Mouse (Mus musculus): Measurements from ENCODE around the gene Csnk2b. TPM values are rescaled to one million over a fixed set of nuclear protein-coding genes. Genes with fewer than 3 reads are reported as not detected.
A peak's percentile ranks its signal among the peaks of the same experiment; 100 is the strongest.

Csnk2b gene
- total RNA-seq, 2 experiments from 2014 or later, result 170 to 178 TPM

DNA sequence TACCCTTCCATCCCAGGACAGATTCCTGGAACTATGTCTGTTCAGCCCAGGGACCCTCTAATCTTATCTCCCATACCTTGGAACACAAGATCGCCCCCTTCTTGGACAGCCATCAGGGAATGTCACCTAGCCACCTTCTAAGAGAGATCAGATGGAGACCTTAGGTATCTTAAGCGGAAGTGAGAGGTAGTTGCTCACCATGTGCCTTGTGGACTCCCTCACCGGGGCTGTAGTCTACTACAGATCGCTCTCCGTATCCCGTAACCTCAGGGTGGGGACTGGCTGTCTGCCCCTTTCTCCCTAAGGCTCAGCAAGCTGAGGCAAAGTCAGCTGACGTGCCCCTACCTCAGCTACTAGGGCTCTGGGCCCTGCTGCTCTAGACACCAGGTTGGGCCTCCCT lies 17.8 kb downstream of the Csnk2b start:
- Histone ChIP-seq H3K4me3 (no peak overlapping the region), H3K27ac (no peak overlapping the region)
- no peak for TF ChIP-seq CTCF (conservative IDR thresholded peaks at IDR 0.05)
- no peak for DNase-seq (ENCODE audit: low spot score in 2 of 2)

GRCm38 (mm10) chr17:35103221-35103690 lies 18.6 kb downstream of the Csnk2b start:
- H3K27ac ChIP-seq, result no peak overlapping the region
- DNase-seq (ENCODE audit: low spot score in 2 of 2), result no peak
- no peak overlapping the region for H3K4me3 ChIP-seq
- TF ChIP-seq CTCF (conservative IDR thresholded peaks at IDR 0.05), result no peak

GRCm38 (mm10) chr17:35102299-35102698 lies 19.6 kb downstream of the Csnk2b start:
- Histone ChIP-seq H3K27ac (no peak overlapping the region), H3K4me3 (no peak overlapping the region)
- DNase-seq (ENCODE audit: low spot score in 2 of 2), result no peak
- no peak for TF ChIP-seq CTCF (conservative IDR thresholded peaks at IDR 0.05)

DNA sequence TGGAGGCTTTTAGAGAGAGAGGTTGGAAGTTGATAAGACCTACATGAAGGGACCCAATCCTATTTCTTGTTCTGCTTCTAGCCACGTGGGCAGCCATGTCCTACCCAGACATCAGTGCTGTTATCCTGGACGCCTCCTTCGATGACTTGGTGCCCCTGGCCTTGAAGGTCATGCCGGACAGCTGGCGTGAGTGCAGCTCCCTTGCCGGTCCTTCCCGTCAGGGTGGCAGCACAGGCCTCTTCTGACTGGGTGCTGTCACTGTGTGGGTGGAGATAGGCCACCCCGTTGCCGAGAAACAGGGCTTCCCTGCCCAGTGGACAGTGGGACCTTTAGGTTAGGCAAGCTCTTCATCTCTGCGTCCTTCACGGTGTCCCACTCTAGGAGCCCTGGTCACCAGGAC lies 20.7 kb downstream of the Csnk2b start:
- H3K27ac ChIP-seq, result no peak overlapping the region
- DNase-seq (ENCODE audit: low spot score in 2 of 2), result no peak
- H3K4me3 ChIP-seq, result no peak overlapping the region
- no peak for TF ChIP-seq CTCF (conservative IDR thresholded peaks at IDR 0.05)

DNA sequence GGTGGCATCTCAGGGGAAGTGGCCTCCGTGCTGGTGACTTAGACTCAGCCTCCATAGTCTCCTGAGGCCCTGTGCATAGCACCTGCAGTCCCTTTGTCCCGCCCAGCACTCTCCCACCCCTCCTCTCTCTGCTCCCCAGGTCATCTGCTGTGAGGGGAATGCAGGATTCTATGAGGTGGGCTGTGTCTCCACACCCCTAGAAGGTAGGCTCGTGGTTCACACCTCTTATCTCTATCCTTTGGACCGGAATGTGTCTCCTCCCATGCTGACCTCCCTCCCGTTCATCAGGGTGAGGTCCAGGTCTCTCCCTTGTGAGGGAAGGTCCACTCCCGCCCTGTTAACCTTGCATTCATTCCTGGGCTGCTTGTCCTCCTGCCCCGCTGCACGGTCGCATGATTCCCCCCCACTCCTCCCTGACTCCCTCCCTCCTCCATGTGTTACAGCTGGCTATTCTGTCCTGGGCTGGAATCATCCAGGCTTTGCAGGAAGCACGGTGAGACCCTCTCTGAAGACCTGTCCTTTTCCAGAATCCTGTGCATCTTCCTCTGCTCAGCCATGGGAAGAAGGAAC lies 21.6 kb downstream of the Csnk2b start:
- Histone ChIP-seq H3K4me3 (no peak overlapping the region), H3K27ac (no peak overlapping the region)
- no peak for TF ChIP-seq CTCF (conservative IDR thresholded peaks at IDR 0.05)
- no peak for DNase-seq (ENCODE audit: low spot score in 2 of 2)

GRCm38 (mm10) chr17:35097164-35097655 lies 24.6 kb downstream of the Csnk2b start:
- H3K27ac ChIP-seq, result peak overlapping the region; percentile 43; the same call in 1 of the 2 replicates
- no peak overlapping the region for H3K4me3 ChIP-seq
- DNase-seq (ENCODE audit: low spot score in 2 of 2), result peak; percentile 37 to 43
- TF ChIP-seq CTCF (conservative IDR thresholded peaks at IDR 0.05), result peak; percentile 67

DNA sequence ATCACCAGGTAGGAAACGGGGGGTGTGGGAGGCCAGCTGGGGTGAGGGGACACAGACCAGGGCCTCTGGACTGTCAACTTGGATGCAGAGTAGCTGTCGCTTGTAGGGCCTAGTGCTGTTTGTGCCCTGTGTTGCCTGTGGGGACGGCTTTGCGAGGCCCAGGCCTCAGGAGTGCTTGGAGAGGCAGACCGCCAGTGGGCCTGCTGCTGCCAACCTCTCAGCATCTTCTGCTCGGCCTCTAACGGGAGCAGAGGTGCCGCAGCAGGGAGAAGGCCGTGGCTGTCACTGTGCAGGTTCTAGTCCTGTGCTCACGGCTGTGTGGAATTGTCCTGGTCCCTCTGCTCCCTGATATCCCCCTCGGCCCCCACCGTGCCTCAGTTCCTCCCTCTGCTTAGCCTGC lies 25.3 kb downstream of the Csnk2b start:
- TF ChIP-seq CTCF (conservative IDR thresholded peaks at IDR 0.05), result no peak
- peak overlapping the region; percentile 43; the same call in 1 of the 2 replicates for H3K27ac ChIP-seq
- no peak overlapping the region for H3K4me3 ChIP-seq
- DNase-seq (ENCODE audit: low spot score in 2 of 2), result no peak

GRCm38 (mm10) chr17:35094475-35095365 lies 27.1 kb downstream of the Csnk2b start:
- Histone ChIP-seq H3K27ac (no peak overlapping the region; the same call in 1 of the 2 replicates), H3K4me3 (no peak overlapping the region)
- TF ChIP-seq CTCF (conservative IDR thresholded peaks at IDR 0.05), result no peak
- no peak for DNase-seq (ENCODE audit: low spot score in 2 of 2)

DNA sequence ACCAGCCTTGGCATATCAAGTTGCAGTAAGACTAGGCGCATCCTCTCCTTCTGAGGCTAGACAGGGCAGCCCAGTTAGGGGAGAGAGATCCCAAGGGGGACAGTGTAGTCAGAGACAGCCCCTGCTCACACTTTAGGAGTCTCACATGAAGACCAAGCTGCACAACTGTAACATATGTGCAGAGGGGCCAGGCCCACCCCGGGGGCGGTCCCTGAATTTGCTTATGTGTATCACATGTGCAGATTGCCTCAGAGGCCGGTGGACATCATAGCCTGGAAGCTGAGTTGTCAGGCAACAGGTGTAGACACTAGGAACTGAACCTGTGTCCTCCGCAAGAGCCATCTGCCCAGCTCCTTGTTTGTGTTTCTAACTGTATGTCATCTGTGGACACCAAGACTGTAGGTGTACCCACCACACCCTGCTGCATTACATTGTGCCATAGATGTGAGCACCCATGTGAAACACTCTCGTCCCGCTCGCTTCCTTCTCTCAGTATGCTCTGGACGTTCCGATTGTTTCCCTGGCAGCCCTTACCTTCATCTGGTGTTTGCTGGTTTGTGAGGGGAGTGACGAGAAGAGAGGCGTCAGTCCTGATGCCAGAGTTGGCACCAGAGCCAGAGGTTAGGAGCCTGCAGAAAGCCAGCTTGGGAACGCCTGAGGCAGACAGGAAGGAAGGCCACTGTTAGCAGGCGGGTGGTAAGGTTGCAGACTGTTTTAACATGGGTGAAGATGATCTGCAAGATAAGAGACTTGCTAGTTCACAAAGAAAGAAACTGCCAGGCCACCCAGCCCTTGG lies 29.3 kb downstream of the Csnk2b start:
- TF ChIP-seq CTCF (conservative IDR thresholded peaks at IDR 0.05), result no peak
- Histone ChIP-seq H3K4me3 (no peak overlapping the region; the same call in 1 of the 2 replicates), H3K27ac (peak overlapping the region; percentile 25; the same call in 1 of the 2 replicates)
- no peak for DNase-seq (ENCODE audit: low spot score in 2 of 2)

DNA sequence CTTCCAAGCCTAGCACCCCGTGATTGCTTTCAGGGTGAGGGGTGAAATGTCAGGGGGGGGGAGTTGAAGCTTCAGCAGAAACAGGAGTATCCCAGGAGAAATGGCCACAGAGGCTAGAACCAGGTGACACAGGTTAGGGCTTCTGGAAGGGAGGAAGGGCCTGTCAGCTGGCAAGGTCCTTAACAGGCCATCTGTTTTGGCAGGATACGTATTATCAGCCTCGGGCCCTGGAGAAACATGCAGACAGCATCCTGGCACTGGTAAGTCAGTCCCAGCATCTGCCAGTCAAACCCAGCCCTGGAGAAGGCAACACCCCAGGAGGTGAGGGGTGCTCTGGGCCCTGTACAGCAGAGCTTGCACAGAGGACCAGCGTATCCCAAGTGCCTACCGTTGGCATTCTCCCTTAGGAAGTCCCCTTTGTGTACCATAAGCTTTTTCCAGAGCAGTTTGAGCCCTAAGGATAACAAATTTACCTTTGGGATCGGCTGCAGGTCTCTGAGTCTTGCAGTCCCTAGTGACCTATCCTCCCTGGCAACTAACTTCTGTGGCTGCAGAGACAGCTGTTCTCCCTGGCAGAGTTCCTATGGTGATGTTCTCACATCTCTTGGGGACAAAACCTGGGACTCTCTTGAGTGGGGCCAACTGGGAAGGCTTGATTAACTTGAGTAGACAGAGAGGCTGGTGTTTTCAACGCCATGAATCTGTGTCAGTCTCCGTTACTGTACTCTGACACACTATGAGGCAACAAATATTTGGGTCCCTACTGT lies 31.5 kb downstream of the Csnk2b start:
- Histone ChIP-seq H3K27ac (peak overlapping the region; percentile 100), H3K4me3 (peak overlapping the region; percentile 82)
- no peak for DNase-seq (ENCODE audit: low spot score in 2 of 2)
- no peak for TF ChIP-seq CTCF (conservative IDR thresholded peaks at IDR 0.05)

DNA sequence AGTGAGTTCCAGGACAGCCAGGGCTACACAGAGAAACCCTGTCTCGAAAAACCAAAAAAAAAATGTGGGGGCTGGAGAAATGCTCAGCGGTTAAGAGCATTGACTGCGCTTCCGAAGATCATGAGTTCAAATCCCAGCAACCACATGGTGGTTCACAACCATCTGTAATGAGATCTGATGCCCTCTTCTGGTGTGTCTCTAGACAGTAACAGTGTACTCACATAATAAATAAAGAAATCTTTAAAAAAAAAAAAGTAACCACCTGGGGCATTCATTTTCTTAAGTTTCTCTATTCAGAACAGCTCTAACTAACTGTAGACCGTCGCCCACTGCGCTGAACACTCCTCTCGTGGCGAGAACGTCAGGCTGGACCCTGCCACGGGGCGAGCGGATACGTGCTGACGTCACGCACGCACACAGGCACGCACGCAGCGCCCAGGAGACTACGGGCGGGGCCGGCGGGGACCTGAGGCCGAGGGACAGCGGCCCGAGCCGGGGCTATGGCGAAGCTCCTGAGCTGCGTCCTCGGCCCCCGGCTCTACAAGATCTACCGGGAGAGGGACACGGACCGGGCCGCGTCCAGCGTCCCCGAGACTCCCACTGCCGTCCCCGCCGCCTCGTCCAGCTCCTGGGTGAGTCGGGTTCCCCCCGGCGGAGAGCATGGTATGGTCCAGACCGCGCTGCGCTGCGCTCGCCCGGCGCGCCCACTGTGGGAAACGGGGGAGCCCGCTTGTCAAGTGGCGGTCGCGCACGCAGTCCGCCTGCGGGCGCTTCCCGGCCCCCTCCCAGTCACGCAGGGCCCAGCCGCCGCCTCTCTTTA lies 32.8 kb downstream of the Csnk2b start, which contains the start of gene Abhd16a:
TSS of gene Abhd16a (plus strand) at position 439 of the 820 bp plus-strand sequence.
- peak; percentile 93 for DNase-seq (ENCODE audit: low spot score in 2 of 2)
- peak; percentile 61 for TF ChIP-seq CTCF (conservative IDR thresholded peaks at IDR 0.05)
- Histone ChIP-seq H3K27ac (peak within 1 kb of the TSS; percentile 100), H3K4me3 (peak within 1 kb of the TSS; percentile 82)

Data from layer of hippocampus, adult 2 months (tissue).